Mouse (Mus musculus) heart, postnatal 36 days (tissue): ENCODE data around the gene Ntan1. TPM values are rescaled to one million over a fixed set of nuclear protein-coding genes. Genes with fewer than 3 reads are reported as not detected.
"Not testable (repeated sequence)": the region's sequence is repeated elsewhere in the genome, so short reads cannot be mapped to it uniquely, and the experiment has no call there.

Experiments used
- DNase-seq, 2 experiments: peaks; one replicate each; pipeline ENCODE4 v3.0.0; 2021 to 2022
- intact Hi-C: fragments of 180-260 bp; cut with DNase I; formaldehyde crosslinking; loops from one replicate; pipeline ENCODE4 v1.15.1; 2025
- microRNA-seq, 2 experiments: library from miRNA; unstranded; fragments of <30 nt; microRNA quantifications; one replicate each; pipeline ENCODE4 v1.2.0; 2021; ENCODE audit warnings: borderline number of aligned reads in 2 of 2
- total RNA-seq, 2 experiments: library from RNA; stranded (reverse); gene quantifications; 2 replicates each; pipeline ENCODE4 v1.2.3; 2021

Gene Ntan1
- total RNA-seq, 2 experiments from 2014 or later, result 51.9 to 52.2 TPM

- intact Hi-C loops, result no loop called here
- no peak for DNase-seq
These were observed 7.9 kb downstream of the Ntan1 start for GRCm38 (mm10) chr16:13826511-13826910.

GRCm38 (mm10) chr16:13830444-13830843 lies 11.8 kb downstream of the Ntan1 start:
- no peak for DNase-seq
- intact Hi-C loops, result no loop called here

DNA sequence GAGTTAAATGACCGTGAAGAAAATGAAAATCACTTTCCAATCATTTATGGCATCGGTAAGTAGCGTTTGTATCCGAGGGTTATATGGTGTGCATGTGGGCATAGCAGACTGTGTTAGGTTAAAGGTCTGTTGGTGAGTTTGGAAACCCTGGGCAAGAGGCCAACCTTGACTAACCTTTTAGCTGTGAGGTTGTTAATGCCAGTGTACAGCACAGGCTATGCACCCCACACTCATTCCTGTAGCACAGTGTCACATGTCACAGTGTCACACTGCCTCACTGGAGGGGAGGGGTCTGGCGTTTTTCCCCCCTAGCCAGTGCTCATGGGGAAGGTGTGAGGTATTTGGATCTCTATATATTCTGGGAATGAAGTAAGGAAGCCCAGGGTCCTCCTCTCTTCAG lies 13.0 kb downstream of the Ntan1 start:
- intact Hi-C loops, result no loop called here
- DNase-seq, result no peak

DNA sequence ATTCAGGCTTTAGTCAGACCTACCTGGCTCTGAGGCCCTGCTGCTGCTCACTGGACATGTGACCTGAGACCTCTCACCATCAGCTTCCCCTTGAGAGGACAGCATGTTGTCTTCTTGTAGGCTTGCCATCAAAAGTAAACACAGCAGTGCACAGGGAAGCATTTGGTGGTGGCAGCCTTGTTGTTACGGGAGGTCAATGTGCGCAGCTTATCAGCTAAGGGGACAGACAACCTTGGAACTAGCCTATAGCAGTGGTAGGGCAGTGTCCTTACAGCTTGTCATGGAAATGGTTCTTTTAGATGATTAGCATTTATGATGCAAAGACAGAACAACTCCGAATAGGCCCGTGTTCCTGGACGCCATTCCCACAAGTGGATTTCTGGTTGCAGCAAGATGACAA lies 15.7 kb downstream of the Ntan1 start:
- intact Hi-C loops, result no loop called here
- no peak for DNase-seq

GRCm38 (mm10) chr16:13840056-13840455 lies 21.4 kb downstream of the Ntan1 start:
- intact Hi-C loops, result no loop called here
- no peak for DNase-seq

GRCm38 (mm10) chr16:13840956-13841355 lies 22.3 kb downstream of the Ntan1 start:
- no peak for DNase-seq
- intact Hi-C loops, result no loop called here

DNA sequence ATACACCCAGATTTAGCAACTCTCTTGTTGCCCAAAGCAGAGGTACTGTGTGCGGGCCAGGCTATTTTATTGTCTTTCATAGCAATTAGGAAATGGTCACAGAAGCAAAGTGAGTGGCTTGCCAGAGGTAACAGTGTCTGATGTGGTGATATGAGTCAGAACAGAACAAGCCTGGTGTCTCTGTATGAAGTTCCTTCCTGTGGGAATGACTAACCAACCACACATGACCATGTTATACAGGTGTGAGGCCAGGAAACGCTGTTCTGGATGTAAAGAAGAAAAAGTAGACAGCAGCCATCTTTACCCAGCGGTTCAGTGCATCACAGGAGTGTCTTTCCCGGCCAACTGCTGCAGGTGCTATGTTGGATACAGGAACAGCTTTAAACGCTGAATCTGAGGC lies 26.4 kb downstream of the Ntan1 start:
- intact Hi-C loops, result no loop called here
- no peak for DNase-seq

DNA sequence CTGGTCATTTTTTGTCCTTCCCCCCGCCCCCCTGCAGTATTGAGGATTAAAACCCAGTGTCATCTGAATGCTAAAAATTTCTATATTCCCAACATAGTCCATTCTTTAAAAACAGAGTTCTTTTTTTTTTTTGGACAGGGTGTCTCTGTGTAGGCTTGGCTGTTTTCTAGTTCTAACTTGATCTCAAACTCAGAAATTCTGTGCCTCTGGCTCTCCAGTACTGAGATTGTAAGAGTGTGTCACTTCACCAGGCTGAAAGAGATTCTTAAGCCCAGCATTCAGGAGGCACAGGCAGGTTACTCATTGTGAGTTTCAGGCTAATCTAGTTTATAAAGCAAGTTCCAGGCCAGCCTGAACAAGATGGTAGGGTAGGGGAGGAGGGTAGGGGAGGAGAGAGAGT lies 28.0 kb downstream of the Ntan1 start:
- DNase-seq, result no peak
- intact Hi-C loops, result no loop called here

DNA sequence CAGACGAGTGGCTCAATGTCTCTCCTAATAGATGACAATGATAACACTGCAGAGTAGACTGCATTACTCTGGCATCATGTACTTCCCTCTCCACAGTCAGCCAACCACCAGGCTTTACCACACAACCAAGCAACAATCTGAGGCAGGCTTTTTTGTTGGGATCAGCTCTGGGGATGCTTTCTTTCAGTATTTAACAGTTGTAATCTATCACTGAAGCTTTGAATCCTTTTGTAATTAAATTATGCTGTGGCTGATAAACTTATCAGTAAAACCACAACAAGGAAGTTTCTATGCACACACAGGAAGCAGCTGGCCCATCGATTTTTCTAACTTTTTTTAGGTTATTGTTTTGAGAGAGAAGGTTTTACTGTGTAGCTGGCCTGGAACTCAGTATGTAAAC lies 29.7 kb downstream of the Ntan1 start:
- DNase-seq, result no peak
- intact Hi-C loops, result no loop called here

DNA sequence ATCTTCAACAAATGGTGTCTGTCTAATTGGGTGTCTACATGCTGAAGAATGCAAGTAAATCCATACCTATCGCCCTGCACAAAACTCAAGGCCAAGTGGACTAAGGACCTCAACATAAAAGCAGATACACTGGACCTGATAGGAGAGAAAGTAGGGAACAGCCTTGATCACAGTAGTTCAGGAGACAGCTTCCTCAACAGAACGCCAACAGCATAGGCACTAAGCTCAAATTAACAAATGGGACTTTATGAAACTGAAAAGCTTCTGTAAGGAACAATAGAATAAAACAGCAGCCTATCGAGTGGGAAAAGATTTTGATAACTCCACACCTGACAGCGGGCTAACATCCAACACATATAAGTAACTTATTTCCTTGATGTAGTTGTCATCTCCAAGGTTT lies 32.8 kb downstream of the Ntan1 start:
- intact Hi-C loops, result no loop called here
- DNase-seq, result no peak

DNA sequence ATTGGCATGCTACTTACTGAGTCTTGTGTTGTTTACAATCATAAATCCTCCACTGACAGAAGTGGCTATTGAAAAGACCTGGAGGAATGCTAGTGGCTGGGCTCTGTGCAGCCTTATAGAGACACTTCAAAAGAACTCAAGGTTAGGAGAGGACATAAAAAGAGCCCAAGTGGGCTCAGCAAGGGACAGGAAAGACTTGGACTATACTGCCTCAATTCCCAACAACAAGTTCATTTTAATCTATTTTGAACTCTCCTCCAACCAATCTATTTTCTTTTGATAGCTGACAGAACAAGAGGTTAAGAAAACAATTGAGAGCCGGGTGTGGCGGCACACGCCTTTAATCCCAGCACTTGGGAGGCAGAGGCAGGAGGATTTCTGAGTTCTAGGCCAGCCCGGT lies 35.2 kb downstream of the Ntan1 start:
- no peak for DNase-seq
- intact Hi-C loops, result loop anchor here (1.0 kb wide), 1 partner anchor 12 kb away; no protein-coding TSS in a partner anchor

DNA sequence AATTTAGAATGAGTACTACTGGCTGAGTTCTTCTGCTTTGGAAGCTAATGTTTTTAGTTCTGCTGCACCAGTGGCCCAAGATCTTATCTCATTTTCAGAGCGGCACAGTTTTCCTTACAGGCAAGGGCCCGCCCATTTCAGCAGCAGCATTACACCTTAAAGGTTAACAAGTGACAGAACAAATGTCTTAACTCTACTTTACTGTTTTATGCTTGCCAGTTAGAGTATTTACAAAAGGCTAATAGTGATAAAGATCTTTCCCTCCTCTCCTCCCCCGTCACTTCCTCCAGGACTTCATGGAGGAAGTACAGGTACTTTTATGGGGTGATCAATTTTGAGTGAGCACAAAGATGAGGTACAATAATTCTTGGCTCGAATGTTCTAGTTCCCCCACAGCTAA lies 47.4 kb downstream of the Ntan1 start:
- DNase-seq, result no peak
- intact Hi-C loops, result loop anchor here (1.0 kb wide), 1 partner anchor 13 kb away; no protein-coding TSS in a partner anchor

GRCm38 (mm10) chr16:13866616-13867015 lies 48.0 kb downstream of the Ntan1 start:
- intact Hi-C loops, result loop anchor here (1.0 kb wide), 1 partner anchor 13 kb away; no protein-coding TSS in a partner anchor
- DNase-seq, result no peak

- DNase-seq, intact Hi-C loops: not testable (repeated sequence)
These were observed 48.8 kb downstream of the Ntan1 start for GRCm38 (mm10) chr16:13867406-13867805.

DNA sequence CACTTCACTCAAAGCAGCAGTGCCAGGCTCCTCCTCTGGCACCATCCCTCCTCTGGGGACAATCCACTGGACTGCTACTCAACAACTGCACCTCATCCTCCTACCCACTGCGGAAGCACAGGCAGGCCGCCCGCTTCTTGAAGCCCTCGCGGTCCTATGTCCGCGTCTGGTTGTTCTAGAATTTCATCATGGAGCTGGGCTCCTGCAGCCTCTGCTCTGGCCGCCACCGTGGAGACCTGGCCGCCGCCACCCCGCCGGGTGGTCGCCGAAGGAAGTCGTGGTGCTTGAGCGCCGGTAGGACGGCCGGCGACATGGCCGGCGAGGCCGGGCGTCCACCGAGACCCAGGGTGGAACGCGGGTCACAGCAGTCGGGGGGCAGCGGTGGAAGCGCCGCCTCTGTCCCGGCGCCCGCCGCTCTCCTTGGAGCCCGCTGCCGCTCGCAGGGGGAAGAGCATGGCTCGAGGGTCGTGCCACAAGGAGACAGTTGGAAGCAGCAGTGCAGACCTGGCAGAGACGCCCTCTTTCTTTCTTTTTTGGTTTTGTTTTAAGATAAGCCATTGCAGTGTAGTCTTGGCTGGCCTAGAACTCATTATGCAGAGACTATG lies 49.4 kb downstream of the Ntan1 start:
- intact Hi-C loops, result no loop called here
- no peak for DNase-seq

DNA sequence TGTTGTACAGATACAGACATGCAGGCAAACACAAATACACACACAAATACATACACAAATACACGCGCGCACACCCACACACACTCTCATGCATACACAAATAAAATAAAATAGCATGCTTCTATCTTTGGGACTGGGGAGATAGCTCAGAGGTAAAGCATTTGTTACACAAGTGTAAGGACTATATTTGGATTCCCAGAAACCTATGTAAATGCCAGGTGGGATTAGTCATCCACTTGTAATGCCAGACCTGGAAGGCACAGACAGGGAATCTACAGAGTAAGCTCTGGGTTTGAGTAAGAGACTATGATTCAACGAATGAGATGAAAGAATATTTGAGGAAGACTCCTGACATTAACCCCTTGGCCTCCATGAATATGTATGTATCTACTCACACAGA lies 56.8 kb downstream of the Ntan1 start:
- intact Hi-C loops, result no loop called here
- no peak for DNase-seq

- intact Hi-C loops, result no loop called here
- DNase-seq, result no peak
These were observed 64.6 kb downstream of the Ntan1 start for GRCm38 (mm10) chr16:13883094-13883774.

Small RNA genes lying within 50 kb of the gene (microRNA-seq; reads per million reads assigned to microRNA genes)
- 0 reads per million in 2 experiments for gene Gm27734

Other genes starting within 250 kb of the Ntan1 start
- 10 to 100 TPM in 1 of 2 experiments, 1 to 10 TPM in 1; 9.0 to 10.9 TPM for gene Parn, start 150.7 kb upstream of the Ntan1 start, total RNA-seq
- 10 to 100 TPM; 50.5 to 54.8 TPM for gene Bfar, start 147.0 kb upstream of the Ntan1 start, total RNA-seq
- gene 3110001I22Rik, start 146.9 kb upstream of the Ntan1 start, total RNA-seq, result 1 to 10 TPM; 2.5 to 3.4 TPM
- not detected for gene Pla2g10, start 87.9 kb upstream of the Ntan1 start, total RNA-seq
- 10 to 100 TPM; 37.9 to 40.0 TPM for gene Rrn3, start 38.1 kb upstream of the Ntan1 start, total RNA-seq
- 10 to 100 TPM; 82.7 to 86.9 TPM for gene Pdxdc1, start 84.3 kb downstream of the Ntan1 start, total RNA-seq
- gene Mpv17l, start 84.3 kb downstream of the Ntan1 start, total RNA-seq, result 1 to 10 TPM in 1 of 2 experiments, under 1 TPM in 1; 0.76 to 1.4 TPM
- gene 2900011O08Rik, start 167.8 kb downstream of the Ntan1 start, total RNA-seq, result not detected
- not detected for gene Ifitm7, start 168.0 kb downstream of the Ntan1 start, total RNA-seq